Mouse (Mus musculus) common myeloid progenitor, adult 5-6 weeks (primary cell): ENCODE measurements around the gene Nhlrc3. TPM values are rescaled to one million over a fixed set of nuclear protein-coding genes. Genes with fewer than 3 reads are reported as not detected.

Experiments used
- total RNA-seq: library from RNA; stranded (forward); fragments of 200-1000, 187-1606 nt; gene quantifications from 2 replicates; pipeline ENCODE4 v1.2.3, GENCODE M21; 2017

The Nhlrc3 gene
- total RNA-seq, 1 experiment from 2014 or later: 9.8 TPM

Other genes with a start within 250 kb of the Nhlrc3 start
- gene Proser1, start 334 bp upstream of the Nhlrc3 start, total RNA-seq: 6.7 and 10.4 TPM in 2 replicates
- gene Stoml3, start 25.3 kb upstream of the Nhlrc3 start, total RNA-seq: not detected in 2 replicates
- gene Frem2, start 194.0 kb upstream of the Nhlrc3 start, total RNA-seq: not detected in 2 replicates